Mouse (Mus musculus) heart, embryonic 15.5 days (tissue): ENCODE results near the gene Bcl2. TPM values are rescaled to one million over a fixed set of nuclear protein-coding genes. Genes with fewer than 3 reads are reported as not detected.

Experiments used
- ATAC-seq: fragments of 200-750 bp; cut with Nextera tagmentation; replicated peaks from 2 replicates; pipeline ENCODE4 v1.8.0; 2017; ENCODE audit warnings: low read depth, moderate TSS enrichment; ENCODE audit not compliant: insufficient number of reproducible peaks, insufficient read depth, low FRiP score
- H3K27ac ChIP-seq: fragments of 300-500 bp; sonication (generic); 2 replicates; pipeline ENCODE4 v1.5.1; 2015; ENCODE audit warnings: mild to moderate bottlenecking, inconsistent platforms
- H3K27me3 ChIP-seq: fragments of 300-500 bp; sonication (generic); 2 replicates; pipeline ENCODE4 v1.6.1; 2015; ENCODE audit warnings: inconsistent platforms
- H3K36me3 ChIP-seq: fragments of 300-500 bp; sonication (generic); 2 replicates; pipeline ENCODE4 v1.6.1; 2015; ENCODE audit warnings: mild to moderate bottlenecking, inconsistent platforms
- H3K4me1 ChIP-seq: fragments of 300-500 bp; sonication (generic); replicated peaks from 2 replicates; pipeline ENCODE4 v1.6.1; 2015; ENCODE audit warnings: inconsistent platforms
- H3K4me2 ChIP-seq: fragments of 300-500 bp; sonication (generic); 2 replicates; pipeline ENCODE4 v1.6.1; 2015; ENCODE audit warnings: inconsistent platforms, mild to moderate bottlenecking, moderate library complexity
- H3K4me3 ChIP-seq: fragments of 300-500 bp; sonication (generic); 2 replicates; pipeline ENCODE4 v1.5.1; 2015; ENCODE audit warnings: mild to moderate bottlenecking, inconsistent platforms
- H3K9ac ChIP-seq: fragments of 300-500 bp; sonication (generic); 2 replicates; pipeline ENCODE4 v1.6.1; 2015; ENCODE audit warnings: mild to moderate bottlenecking, inconsistent platforms
- H3K9me3 ChIP-seq: fragments of 300-500 bp; sonication (generic); replicated peaks from 2 replicates; pipeline ENCODE4 v1.6.1; 2016; ENCODE audit warnings: inconsistent platforms
- WGBS: fragments of 180-500 bp; shearing (Covaris S2); methylation state at CpG from one replicate; pipeline ENCODE4 v1.1.7; 2015; ENCODE audit warnings: mixed read lengths; 5-methylcytosine and 5-hydroxymethylcytosine counted together
- polyA plus RNA-seq: library from polyadenylated mRNA; unstranded; fragments of >200 nt; fragmentation: Nextera tagmentation; extraction: Ambion mirVana; gene quantifications from 2 replicates; pipeline ENCODE4 v1.2.1, GENCODE M21; 2015

The Bcl2 gene
- polyA plus RNA-seq, 1 experiment from 2014 or later = 7.4 TPM

- H3K4me1 ChIP-seq = peaks cover 5% of the 10 kb centered on the region; the same call in 1 of the 2 replicates
- no peak overlapping the region for H3K4me3 ChIP-seq
- no peak overlapping the region for H3K9ac ChIP-seq
- no peak overlapping the region for H3K27ac ChIP-seq
- no peaks in the 10 kb centered on the region for H3K36me3 ChIP-seq
- no peak for ATAC-seq
- 60% methylated on average over 2 of the region's 2 CpGs for WGBS
- H3K9me3 ChIP-seq = no peaks in the 10 kb centered on the region
- H3K4me2 ChIP-seq = no peak overlapping the region
- H3K27me3 ChIP-seq = no peaks in the 10 kb centered on the region
Measured at GRCm38 (mm10) chr1:106581812-106582211, 132.3 kb downstream of the Bcl2 start.

DNA sequence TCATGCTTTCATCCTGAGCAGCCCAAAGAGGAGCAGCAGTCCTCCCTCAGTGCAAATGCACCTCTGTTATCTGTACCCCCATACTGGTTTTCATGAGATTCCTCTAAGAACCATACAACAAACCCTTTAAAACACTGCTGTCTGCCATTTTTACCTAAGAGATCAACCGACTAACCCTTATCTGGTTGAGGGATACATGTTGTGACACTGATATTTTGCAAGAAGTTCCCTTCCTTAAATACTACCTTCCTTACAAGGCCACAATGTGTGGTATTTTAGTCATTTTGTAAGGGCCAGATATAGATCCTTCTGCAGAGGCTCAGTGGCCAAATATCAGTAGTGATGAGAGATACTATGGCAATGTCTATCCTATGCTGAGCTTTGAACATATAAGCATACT lies 134.3 kb downstream of the Bcl2 start:
- no peak for ATAC-seq
- Histone ChIP-seq H3K9me3 (no peaks in the 10 kb centered on the region), H3K27ac (no peak overlapping the region), H3K9ac (no peak overlapping the region), H3K4me1 (peaks cover 5% of the 10 kb centered on the region; the same call in 1 of the 2 replicates), H3K4me3 (no peak overlapping the region), H3K4me2 (no peak overlapping the region), H3K36me3 (no peaks in the 10 kb centered on the region), H3K27me3 (no peaks in the 10 kb centered on the region)
- 65% methylated on average over 1 of the region's 1 CpGs for WGBS

GRCm38 (mm10) chr1:106572506-106572905 lies 141.6 kb downstream of the Bcl2 start:
- peaks cover 13% of the 10 kb centered on the region for H3K4me1 ChIP-seq
- H3K27ac ChIP-seq = no peak overlapping the region
- H3K27me3 ChIP-seq = no peaks in the 10 kb centered on the region
- H3K4me3 ChIP-seq = no peak overlapping the region
- H3K9me3 ChIP-seq = no peaks in the 10 kb centered on the region
- no peaks in the 10 kb centered on the region for H3K36me3 ChIP-seq
- ATAC-seq = no peak
- H3K9ac ChIP-seq = no peak overlapping the region
- H3K4me2 ChIP-seq = no peak overlapping the region
- WGBS = 83% methylated on average over 2 of the region's 2 CpGs

DNA sequence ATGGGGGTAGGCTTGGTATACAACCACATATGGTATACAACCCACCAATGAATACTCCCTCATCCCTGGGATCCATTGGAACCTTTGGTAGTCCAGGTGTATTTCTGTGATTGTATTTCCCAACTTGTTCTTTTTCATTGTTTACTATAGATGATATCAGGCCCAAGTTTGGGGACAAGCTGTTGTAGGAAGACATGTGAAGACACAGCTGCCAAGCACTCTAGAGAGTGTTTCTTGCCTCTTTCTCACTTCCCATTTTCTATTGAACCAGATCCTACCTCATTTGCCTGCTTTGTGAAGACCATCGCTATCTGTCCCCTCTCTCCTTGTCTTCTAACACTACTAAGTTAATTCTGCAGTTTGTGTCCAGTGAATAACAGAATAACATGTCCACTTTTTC lies 143.2 kb downstream of the Bcl2 start:
- Histone ChIP-seq H3K4me1 (peaks cover 13% of the 10 kb centered on the region), H3K27me3 (no peaks in the 10 kb centered on the region), H3K4me3 (no peak overlapping the region), H3K27ac (peak overlapping the region; percentile 46; the same call in 1 of the 2 replicates), H3K36me3 (no peaks in the 10 kb centered on the region), H3K4me2 (no peak overlapping the region), H3K9ac (no peak overlapping the region), H3K9me3 (no peaks in the 10 kb centered on the region)
- WGBS = 88% methylated on average over 1 of the region's 1 CpGs
- no peak for ATAC-seq

GRCm38 (mm10) chr1:106570366-106570765 lies 143.7 kb downstream of the Bcl2 start:
- Histone ChIP-seq H3K27ac (peak overlapping the region; percentile 46), H3K27me3 (no peaks in the 10 kb centered on the region), H3K36me3 (no peaks in the 10 kb centered on the region), H3K9me3 (no peaks in the 10 kb centered on the region), H3K4me1 (peaks cover 13% of the 10 kb centered on the region), H3K9ac (no peak overlapping the region), H3K4me3 (no peak overlapping the region), H3K4me2 (no peak overlapping the region)
- no peak for ATAC-seq
- 33% methylated on average over 6 of the region's 6 CpGs for WGBS

GRCm38 (mm10) chr1:106569674-106570073 lies 144.4 kb downstream of the Bcl2 start:
- Histone ChIP-seq H3K9ac (no peak overlapping the region), H3K27me3 (no peaks in the 10 kb centered on the region), H3K36me3 (no peaks in the 10 kb centered on the region), H3K4me1 (peaks cover 13% of the 10 kb centered on the region), H3K27ac (peak overlapping the region; percentile 46; the same call in 1 of the 2 replicates), H3K4me3 (no peak overlapping the region), H3K9me3 (no peaks in the 10 kb centered on the region), H3K4me2 (no peak overlapping the region)
- WGBS = 72% methylated on average over 6 of the region's 6 CpGs
- ATAC-seq = no peak

GRCm38 (mm10) chr1:106568868-106569267 lies 145.2 kb downstream of the Bcl2 start:
- H3K36me3 ChIP-seq = no peaks in the 10 kb centered on the region
- WGBS = 60% methylated on average over 3 of the region's 3 CpGs
- no peak for ATAC-seq
- H3K4me2 ChIP-seq = no peak overlapping the region
- H3K9me3 ChIP-seq = no peaks in the 10 kb centered on the region
- no peak overlapping the region for H3K9ac ChIP-seq
- H3K27ac ChIP-seq = no peak overlapping the region
- H3K4me1 ChIP-seq = peaks cover 13% of the 10 kb centered on the region
- H3K4me3 ChIP-seq = no peak overlapping the region
- H3K27me3 ChIP-seq = no peaks in the 10 kb centered on the region

GRCm38 (mm10) chr1:106567506-106567905 lies 146.6 kb downstream of the Bcl2 start:
- Histone ChIP-seq H3K4me1 (peaks cover 13% of the 10 kb centered on the region), H3K9ac (no peak overlapping the region), H3K9me3 (no peaks in the 10 kb centered on the region), H3K27ac (no peak overlapping the region), H3K27me3 (no peaks in the 10 kb centered on the region), H3K4me3 (no peak overlapping the region), H3K36me3 (no peaks in the 10 kb centered on the region), H3K4me2 (no peak overlapping the region)
- no peak for ATAC-seq
- 78% methylated on average over 5 of the region's 5 CpGs for WGBS

- Histone ChIP-seq H3K9ac (no peak overlapping the region), H3K27ac (peak overlapping the region; percentile 38; the same call in 1 of the 2 replicates), H3K9me3 (no peaks in the 10 kb centered on the region), H3K27me3 (no peaks in the 10 kb centered on the region), H3K4me2 (no peak overlapping the region), H3K36me3 (no peaks in the 10 kb centered on the region), H3K4me1 (peaks cover 18% of the 10 kb centered on the region), H3K4me3 (no peak overlapping the region)
- 75% methylated on average over 6 of the region's 6 CpGs for WGBS
- ATAC-seq = no peak
Measured at GRCm38 (mm10) chr1:106566120-106567086, 147.7 kb downstream of the Bcl2 start.

DNA sequence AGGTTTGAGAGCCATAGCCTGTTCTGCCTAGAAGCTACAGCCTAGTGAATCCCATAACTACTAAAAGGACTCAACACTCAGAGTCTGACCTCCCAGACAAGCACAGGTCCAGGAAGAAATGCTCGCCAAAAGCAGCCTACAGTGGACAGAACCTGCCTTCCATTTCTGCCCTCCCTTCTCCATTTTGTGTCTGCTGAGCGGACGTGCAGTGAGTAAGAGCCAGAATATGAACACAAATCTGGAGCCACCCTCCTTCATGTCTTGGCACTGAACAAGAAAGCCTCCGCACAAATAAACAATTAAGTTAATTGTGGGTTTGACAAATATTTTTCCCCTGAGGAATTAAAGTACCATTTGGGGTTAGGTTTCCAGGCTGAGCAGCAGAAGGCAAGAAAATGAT lies 148.8 kb downstream of the Bcl2 start:
- ATAC-seq = no peak
- no peak overlapping the region for H3K4me2 ChIP-seq
- H3K27ac ChIP-seq = no peak overlapping the region
- H3K4me1 ChIP-seq = peaks cover 23% of the 10 kb centered on the region
- no peak overlapping the region for H3K9ac ChIP-seq
- H3K27me3 ChIP-seq = no peaks in the 10 kb centered on the region
- WGBS = 82% methylated on average over 4 of the region's 4 CpGs
- H3K36me3 ChIP-seq = no peaks in the 10 kb centered on the region
- no peak overlapping the region for H3K4me3 ChIP-seq
- H3K9me3 ChIP-seq = no peaks in the 10 kb centered on the region

GRCm38 (mm10) chr1:106564436-106564835 lies 149.6 kb downstream of the Bcl2 start:
- H3K9me3 ChIP-seq = no peaks in the 10 kb centered on the region
- WGBS = 70% methylated on average over 1 of the region's 1 CpGs
- no peak for ATAC-seq

GRCm38 (mm10) chr1:106562751-106563150 lies 151.3 kb downstream of the Bcl2 start:
- no peaks in the 10 kb centered on the region for H3K36me3 ChIP-seq
- H3K9ac ChIP-seq = no peak overlapping the region
- no peak overlapping the region for H3K4me2 ChIP-seq
- ATAC-seq = no peak
- peaks cover 22% of the 10 kb centered on the region for H3K4me1 ChIP-seq
- H3K27me3 ChIP-seq = no peaks in the 10 kb centered on the region
- no peak overlapping the region for H3K27ac ChIP-seq
- no peaks in the 10 kb centered on the region for H3K9me3 ChIP-seq
- WGBS = 85% methylated on average over 3 of the region's 3 CpGs
- H3K4me3 ChIP-seq = no peak overlapping the region

More at GRCm38 (mm10) chr1:106564436-106564835, 149.6 kb downstream of the Bcl2 start:
- Histone ChIP-seq H3K4me2 (no peak overlapping the region), H3K36me3 (no peaks in the 10 kb centered on the region), H3K4me3 (no peak overlapping the region), H3K9ac (no peak overlapping the region), H3K27me3 (no peaks in the 10 kb centered on the region), H3K4me1 (peaks cover 20% of the 10 kb centered on the region), H3K27ac (no peak overlapping the region)
